Mouse (Mus musculus) 3134 (cell line): ENCODE data around the gene Ubtd1.
A peak's percentile ranks its signal among the peaks of the same experiment; 100 is the strongest.

Experiments used
- DNase-seq: peaks from one replicate; pipeline ENCODE4 v3.0.0-alpha.2; 2011; ENCODE audit warnings: low spot score; ENCODE audit not compliant: insufficient read length; ENCODE audit errors: extremely low read depth

Gene Ubtd1

GRCm38 (mm10) chr19:42017399-42018247 is 36.1 kb downstream of the Ubtd1 start:
- peak; percentile 84 for DNase-seq

- no peak for DNase-seq
Measured at GRCm38 (mm10) chr19:42019011-42019522, 37.5 kb downstream of the Ubtd1 start.

- DNase-seq, result no peak
Measured at GRCm38 (mm10) chr19:42021681-42022541, 40.3 kb downstream of the Ubtd1 start.

GRCm38 (mm10) chr19:42022542-42022848 is 40.9 kb downstream of the Ubtd1 start:
- no peak for DNase-seq

GRCm38 (mm10) chr19:42026158-42026557 is 44.6 kb downstream of the Ubtd1 start:
- peak; percentile 51 for DNase-seq

- no peak for DNase-seq
Measured at GRCm38 (mm10) chr19:42031112-42031511, 49.5 kb downstream of the Ubtd1 start.

- no peak for DNase-seq
Measured at GRCm38 (mm10) chr19:42033611-42034010, 52.0 kb downstream of the Ubtd1 start.

- no peak for DNase-seq
Measured at GRCm38 (mm10) chr19:42034146-42034775, 52.7 kb downstream of the Ubtd1 start.

GRCm38 (mm10) chr19:42034881-42035455 is 53.4 kb downstream of the Ubtd1 start:
- DNase-seq, result no peak

- peak; percentile 72 for DNase-seq
Measured at GRCm38 (mm10) chr19:42035456-42036248, 54.1 kb downstream of the Ubtd1 start, which contains the start of gene Ankrd2. Gene Ankrd2 (plus strand): TSS chr19:42036000.

- no peak for DNase-seq
Measured at GRCm38 (mm10) chr19:42036357-42036756, 54.8 kb downstream of the Ubtd1 start.

- DNase-seq, result no peak
Measured at GRCm38 (mm10) chr19:42037167-42037702, 55.7 kb downstream of the Ubtd1 start.

- no peak for DNase-seq
Measured at GRCm38 (mm10) chr19:42038310-42038709, 56.7 kb downstream of the Ubtd1 start.

GRCm38 (mm10) chr19:42043988-42044387 is 62.4 kb downstream of the Ubtd1 start:
- no peak for DNase-seq

GRCm38 (mm10) chr19:42045269-42046102 is 63.9 kb downstream of the Ubtd1 start, which contains the start of gene Hoga1:
Gene Hoga1 (plus strand): TSS chr19:42045610.
- peak; percentile 90 for DNase-seq

- DNase-seq, result no peak
Measured at GRCm38 (mm10) chr19:42050251-42050650, 68.7 kb downstream of the Ubtd1 start.

GRCm38 (mm10) chr19:42051351-42051750 is 69.8 kb downstream of the Ubtd1 start:
- DNase-seq, result no peak

GRCm38 (mm10) chr19:42051948-42052347 is 70.4 kb downstream of the Ubtd1 start, which contains the start of gene 4933411K16Rik:
Gene 4933411K16Rik (plus strand): TSS chr19:42052248.
- DNase-seq, result no peak
